Mouse (Mus musculus) kidney, embryonic 16.5 days (tissue): Measurements from ENCODE around the gene Ccdc124. TPM values are rescaled to one million over a fixed set of nuclear protein-coding genes. Genes with fewer than 3 reads are reported as not detected.
A peak's percentile ranks its signal among the peaks of the same experiment; 100 is the strongest.
"Not testable (repeated sequence)": the region's sequence is repeated elsewhere in the genome, so short reads cannot be mapped to it uniquely, and the experiment has no call there.

ENCODE experiments used
- ATAC-seq: fragments of 200-750 bp; cut with Nextera tagmentation; 2 replicates; pipeline ENCODE4 v1.8.0; 2017; ENCODE audit warnings: moderate TSS enrichment; ENCODE audit not compliant: low FRiP score, low TSS enrichment
- H3K27ac ChIP-seq: fragments of 300-500 bp; sonication (generic); 2 replicates; pipeline ENCODE4 v1.5.1; 2014; ENCODE audit warnings: low read length
- H3K27me3 ChIP-seq: fragments of 300-500 bp; sonication (generic); 2 replicates; pipeline ENCODE4 v1.6.1; 2014; ENCODE audit warnings: low read length, control low read depth, mixed read lengths; ENCODE audit not compliant: insufficient read depth
- H3K36me3 ChIP-seq: fragments of 300-500 bp; sonication (generic); 2 replicates; pipeline ENCODE4 v1.6.1; 2014; ENCODE audit warnings: low read length, control low read depth, mixed read lengths; ENCODE audit not compliant: insufficient read depth
- H3K4me1 ChIP-seq: fragments of 300-500 bp; sonication (generic); 2 replicates; pipeline ENCODE4 v1.6.1; 2014; ENCODE audit warnings: low read length, control low read depth, mixed read lengths; ENCODE audit not compliant: insufficient read depth
- H3K4me2 ChIP-seq: fragments of 300-500 bp; sonication (generic); replicated peaks from 2 replicates; pipeline ENCODE4 v1.6.1; 2014; ENCODE audit warnings: low read depth, low read length
- H3K4me3 ChIP-seq: fragments of 300-500 bp; sonication (generic); 2 replicates; pipeline ENCODE4 v1.5.1; 2014; ENCODE audit warnings: mild to moderate bottlenecking, low read length
- H3K9ac ChIP-seq: fragments of 300-500 bp; sonication (generic); replicated peaks from 2 replicates; pipeline ENCODE4 v1.6.1; 2014; ENCODE audit warnings: low read length
- H3K9me3 ChIP-seq: fragments of 300-500 bp; sonication (generic); 2 replicates; pipeline ENCODE4 v1.6.1; 2016; ENCODE audit warnings: low read length, control low read depth
- WGBS: fragments of 180-500 bp; shearing (Covaris S2); extraction: QIAGEN DNeasy Blood & Tissue Kit; methylation state at CpG from one replicate; pipeline ENCODE4 v1.1.7; 2014; 5-methylcytosine and 5-hydroxymethylcytosine counted together
- polyA plus RNA-seq: library from polyadenylated mRNA; unstranded; fragments of >200 nt; fragmentation: Nextera tagmentation; extraction: Ambion mirVana; gene quantifications from 2 replicates; pipeline ENCODE4 v1.2.1, GENCODE M21; 2015

Ccdc124 gene
- polyA plus RNA-seq, 1 experiment from 2014 or later = 114 TPM

DNA sequence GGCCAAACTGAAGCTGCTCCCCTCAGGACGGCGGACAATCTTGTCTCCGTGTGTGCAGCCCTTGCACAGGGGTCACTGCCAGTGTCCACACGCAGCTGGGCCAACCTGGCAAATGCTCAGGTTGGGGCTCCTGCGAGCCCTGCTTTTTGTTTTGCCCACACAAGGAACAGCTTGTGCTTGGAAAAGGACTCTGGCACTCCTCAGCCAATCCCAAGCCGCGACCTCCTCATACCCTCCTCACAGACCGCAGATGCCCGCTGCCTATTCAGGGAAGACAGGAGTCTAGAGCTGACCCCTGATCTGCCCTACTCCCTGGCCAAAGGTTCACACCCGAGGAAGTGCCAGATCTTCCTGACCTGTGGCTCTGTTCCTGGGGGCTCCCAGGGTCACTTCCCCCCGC, 41.4 kb downstream of the Ccdc124 start:
- H3K36me3 ChIP-seq = 0 out of 2 replicates have a peak, but pooled peaks cover 3% of the 10 kb centered on the region
- no peaks in the 10 kb centered on the region for H3K27me3 ChIP-seq
- WGBS = 59% methylated on average over 11 of the region's 11 CpGs
- H3K4me1 ChIP-seq = 0 out of 2 replicates have a peak, but pooled peaks cover 9% of the 10 kb centered on the region
- no peaks in the 10 kb centered on the region for H3K9me3 ChIP-seq
- no peak overlapping the region for H3K9ac ChIP-seq
- H3K4me2 ChIP-seq = no peak overlapping the region
- H3K27ac ChIP-seq = no peak overlapping the region
- no peak for ATAC-seq
- no peak overlapping the region for H3K4me3 ChIP-seq

DNA sequence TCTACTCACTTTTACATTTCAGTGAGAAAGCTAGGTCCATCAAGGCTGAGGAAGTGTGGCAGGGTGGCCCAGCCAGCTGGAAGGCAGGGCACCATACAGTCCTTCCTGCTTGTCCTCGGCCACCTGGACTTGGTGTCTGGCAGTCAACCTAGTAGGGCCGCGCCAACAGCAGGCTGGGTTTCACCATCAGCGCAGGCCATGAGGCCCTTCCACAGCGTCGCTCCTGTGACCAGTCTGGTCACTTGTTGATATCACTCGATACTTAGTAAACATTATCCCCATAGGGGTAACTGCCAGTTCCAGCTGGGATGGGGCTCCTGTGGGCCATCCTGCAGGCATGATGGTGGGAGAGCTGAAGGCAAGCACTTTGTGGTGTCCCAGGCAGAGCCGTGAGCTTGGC, 42.2 kb downstream of the Ccdc124 start:
- no peaks in the 10 kb centered on the region for H3K9me3 ChIP-seq
- no peak overlapping the region for H3K27ac ChIP-seq
- WGBS = 88% methylated on average over 8 of the region's 8 CpGs
- no peak overlapping the region for H3K9ac ChIP-seq
- no peak overlapping the region for H3K4me2 ChIP-seq
- no peaks in the 10 kb centered on the region for H3K27me3 ChIP-seq
- H3K4me3 ChIP-seq = no peak overlapping the region
- H3K4me1 ChIP-seq = 0 out of 2 replicates have a peak, but pooled peaks cover 9% of the 10 kb centered on the region
- ATAC-seq = no peak
- H3K36me3 ChIP-seq = no peaks in the 10 kb centered on the region

DNA sequence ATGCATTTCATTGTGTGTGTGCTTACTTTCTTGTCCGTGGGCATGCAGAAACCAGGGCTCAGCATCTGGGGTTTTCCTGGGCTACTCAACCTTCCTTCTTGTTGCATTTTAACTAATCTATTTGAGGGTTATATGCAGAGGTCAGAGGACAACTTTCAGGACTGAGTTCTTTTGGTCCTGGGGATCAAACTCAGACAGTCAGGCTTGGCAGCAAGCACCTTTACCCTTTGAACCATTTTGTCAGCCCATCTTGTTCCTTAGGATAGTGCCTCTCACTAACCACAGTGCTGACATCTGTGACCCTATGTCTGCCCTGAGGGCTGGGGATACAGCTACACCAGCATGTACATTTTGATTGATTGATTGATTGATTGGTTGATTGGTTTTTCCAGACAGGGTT, 45.9 kb downstream of the Ccdc124 start:
- H3K27me3 ChIP-seq = no peaks in the 10 kb centered on the region
- ATAC-seq = no peak

DNA sequence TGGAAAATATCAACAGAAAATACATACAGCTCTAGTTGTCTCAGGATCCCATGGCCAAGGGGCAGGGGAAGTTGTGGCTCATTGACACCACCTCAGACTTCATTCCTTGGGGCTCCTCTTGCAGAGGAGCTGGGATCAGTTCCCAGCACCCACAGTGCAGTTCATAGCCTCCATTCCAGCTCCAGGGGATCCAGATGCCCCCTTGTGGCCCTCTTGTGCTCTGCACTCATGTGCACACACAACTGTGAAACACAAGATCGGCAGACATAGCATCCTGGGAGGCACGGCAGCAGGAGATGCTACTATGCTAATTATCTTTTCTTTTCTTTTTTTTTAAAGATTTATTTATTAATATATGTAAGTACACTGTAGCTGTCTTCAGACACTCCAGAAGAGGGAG, 46.7 kb downstream of the Ccdc124 start:
- Histone ChIP-seq H3K4me1 (peaks cover 2% of the 10 kb centered on the region; the same call in 1 of the 2 replicates), H3K9me3 (no peaks in the 10 kb centered on the region), H3K4me2 (no peak overlapping the region), H3K27me3 (no peaks in the 10 kb centered on the region), H3K27ac (no peak overlapping the region), H3K4me3 (no peak overlapping the region), H3K9ac (no peak overlapping the region), H3K36me3 (no peaks in the 10 kb centered on the region)
- 93% methylated on average over 2 of the region's 2 CpGs for WGBS
- no peak for ATAC-seq

More for the DNA sequence above, 45.9 kb downstream of the Ccdc124 start:
- 79% methylated on average over 1 of the region's 1 CpGs for WGBS
- H3K9ac ChIP-seq = no peak overlapping the region
- no peak overlapping the region for H3K4me3 ChIP-seq
- H3K4me1 ChIP-seq = 0 out of 2 replicates have a peak, but pooled peaks cover 1% of the 10 kb centered on the region
- H3K27ac ChIP-seq = no peak overlapping the region
- no peaks in the 10 kb centered on the region for H3K9me3 ChIP-seq
- H3K36me3 ChIP-seq = no peaks in the 10 kb centered on the region
- no peak overlapping the region for H3K4me2 ChIP-seq

DNA sequence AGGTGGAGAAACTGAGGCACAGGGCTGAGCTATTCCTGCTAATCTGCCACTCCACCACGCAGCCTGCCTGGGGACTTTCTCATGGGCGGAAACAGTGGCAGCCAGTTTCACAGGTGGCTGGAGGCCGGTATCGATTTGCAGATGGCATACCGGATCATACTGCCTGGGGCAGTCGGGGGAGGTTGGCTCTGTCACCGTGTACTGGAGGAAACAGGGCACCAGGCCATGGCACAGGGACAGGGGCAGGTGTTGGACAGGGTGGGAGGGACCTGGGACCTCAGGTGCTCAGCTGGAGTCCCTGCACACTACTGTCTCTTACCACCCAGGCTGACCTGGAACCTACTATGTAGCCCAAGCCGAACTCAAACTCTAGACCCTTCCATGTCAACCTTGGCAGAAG, 47.9 kb downstream of the Ccdc124 start:
- ATAC-seq = no peak
- no peak overlapping the region for H3K4me2 ChIP-seq
- no peak overlapping the region for H3K9ac ChIP-seq
- no peak overlapping the region for H3K27ac ChIP-seq
- no peaks in the 10 kb centered on the region for H3K9me3 ChIP-seq
- WGBS = 45% methylated on average over 8 of the region's 8 CpGs
- H3K4me1 ChIP-seq = peaks cover 7% of the 10 kb centered on the region
- no peaks in the 10 kb centered on the region for H3K27me3 ChIP-seq
- H3K4me3 ChIP-seq = no peak overlapping the region
- H3K36me3 ChIP-seq = no peaks in the 10 kb centered on the region

DNA sequence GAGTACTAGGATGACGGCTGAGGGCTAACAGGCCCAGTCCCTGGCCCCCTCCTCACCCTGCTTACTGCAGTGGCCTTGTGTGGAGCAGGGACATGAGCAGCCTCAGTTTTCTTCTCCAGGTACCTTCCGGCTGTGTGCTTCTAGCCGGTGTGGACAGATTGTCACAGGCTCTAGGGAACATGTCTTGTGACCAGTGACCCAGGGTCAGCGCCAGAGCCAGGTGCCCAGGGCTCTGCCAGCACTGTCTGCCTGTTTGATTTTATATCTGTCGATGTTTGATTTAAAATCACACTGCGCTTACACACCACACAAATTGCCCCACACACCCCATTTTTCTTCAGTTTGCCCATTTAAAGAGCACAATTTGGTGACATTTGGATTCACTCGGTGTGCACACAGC, 49.9 kb downstream of the Ccdc124 start:
- Histone ChIP-seq H3K36me3 (no peaks in the 10 kb centered on the region), H3K4me3 (no peak overlapping the region), H3K9ac (no peak overlapping the region), H3K27me3 (no peaks in the 10 kb centered on the region), H3K4me2 (no peak overlapping the region), H3K9me3 (peaks cover 6% of the 10 kb centered on the region; the same call in 1 of the 2 replicates), H3K4me1 (peaks cover 7% of the 10 kb centered on the region), H3K27ac (no peak overlapping the region)
- no peak for ATAC-seq
- 89% methylated on average over 7 of the region's 7 CpGs for WGBS

DNA sequence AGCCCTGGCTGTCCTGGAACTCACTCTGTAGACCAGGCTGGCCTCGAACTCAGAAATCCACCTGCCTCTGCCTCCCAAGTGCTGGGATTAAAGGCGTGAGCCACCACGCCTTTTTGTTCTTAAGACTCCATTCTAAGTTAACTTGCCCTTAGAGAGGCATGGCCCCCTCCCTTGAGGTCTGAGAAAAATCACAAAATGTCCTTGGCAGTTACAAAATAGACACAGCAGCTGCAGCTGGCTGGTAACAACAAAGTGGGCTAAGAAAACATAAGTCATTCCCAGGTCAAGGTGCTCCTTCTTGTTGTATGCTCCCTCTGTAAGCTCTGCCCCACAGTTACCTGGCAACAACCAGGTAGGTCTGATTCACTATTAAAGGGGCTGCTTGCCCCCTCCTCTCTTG, 51.1 kb downstream of the Ccdc124 start:
- WGBS = 85% methylated on average over 3 of the region's 3 CpGs
- not testable (repeated sequence) for H3K4me2 ChIP-seq, H3K36me3 ChIP-seq, ATAC-seq, H3K9ac ChIP-seq, H3K4me1 ChIP-seq, H3K4me3 ChIP-seq, H3K27ac ChIP-seq, H3K27me3 ChIP-seq
- peaks cover 12% of the 10 kb centered on the region; the same call in 1 of the 2 replicates for H3K9me3 ChIP-seq

DNA sequence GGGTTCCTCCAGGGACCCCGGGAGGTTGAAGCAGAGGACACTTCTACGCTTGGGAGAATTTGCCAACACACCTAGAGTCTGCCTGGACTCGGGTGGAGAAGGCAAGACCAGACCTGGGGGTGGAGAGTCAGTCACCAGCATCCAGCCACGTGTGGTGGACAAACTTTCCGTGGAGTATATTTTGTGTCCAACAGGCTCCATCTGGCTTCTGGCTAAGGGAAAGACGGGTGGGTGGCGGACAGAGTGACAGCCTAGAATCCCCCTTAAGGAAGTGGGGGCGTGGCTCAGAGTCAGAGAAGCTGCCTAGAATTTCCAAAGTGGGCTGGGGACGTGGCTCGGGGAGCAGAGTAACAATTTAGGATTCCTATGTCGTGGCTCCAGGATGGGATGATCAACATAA, 51.7 kb downstream of the Ccdc124 start:
- H3K9me3 ChIP-seq = peaks cover 12% of the 10 kb centered on the region; the same call in 1 of the 2 replicates
- 33% methylated on average over 11 of the region's 11 CpGs for WGBS
- no peaks in the 10 kb centered on the region for H3K36me3 ChIP-seq
- H3K4me3 ChIP-seq = no peak overlapping the region
- ATAC-seq = no peak
- H3K27ac ChIP-seq = no peak overlapping the region
- no peak overlapping the region; the same call in 1 of the 2 replicates for H3K9ac ChIP-seq
- peaks cover 3% of the 10 kb centered on the region; the same call in 1 of the 2 replicates for H3K27me3 ChIP-seq
- peaks cover 10% of the 10 kb centered on the region for H3K4me1 ChIP-seq
- H3K4me2 ChIP-seq = no peak overlapping the region

DNA sequence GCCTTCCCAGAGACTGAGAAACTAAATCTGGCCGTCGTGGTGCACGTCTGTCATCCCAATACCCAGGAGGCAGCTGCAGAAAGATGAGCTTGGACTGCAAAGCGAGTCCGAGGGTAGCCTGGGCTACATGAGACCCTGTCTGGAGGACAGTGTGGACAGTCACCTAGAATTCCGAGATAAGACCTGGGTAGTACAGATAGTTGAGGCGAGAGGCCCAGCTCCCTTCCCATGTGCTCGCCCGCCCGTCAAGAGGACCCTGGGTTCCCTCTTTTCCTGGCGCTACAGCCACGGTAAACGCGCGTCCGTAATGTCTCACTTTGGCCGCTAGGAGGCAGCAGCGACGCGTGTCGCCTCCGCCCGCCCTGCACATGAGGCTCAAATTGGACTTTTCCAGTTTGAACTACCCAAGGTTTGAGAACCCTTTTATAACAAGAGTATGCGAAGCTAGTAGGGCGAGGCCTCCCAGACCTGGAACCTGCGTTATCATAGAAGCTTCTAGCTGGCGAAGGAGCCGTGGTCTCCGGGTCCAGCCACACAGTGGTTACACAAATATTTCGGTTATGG, 52.3 kb downstream of the Ccdc124 start:
- Histone ChIP-seq H3K27me3 (peaks cover 8% of the 10 kb centered on the region; the same call in 1 of the 2 replicates), H3K4me2 (no peak overlapping the region), H3K9me3 (peaks cover 12% of the 10 kb centered on the region; the same call in 1 of the 2 replicates), H3K27ac (no peak overlapping the region), H3K36me3 (no peaks in the 10 kb centered on the region), H3K9ac (no peak overlapping the region; the same call in 1 of the 2 replicates), H3K4me1 (peaks cover 15% of the 10 kb centered on the region), H3K4me3 (no peak overlapping the region)
- peak; percentile 19; the same call in 1 of the 2 replicates for ATAC-seq
- 16% methylated on average over 30 of the region's 30 CpGs for WGBS
